Mouse (Mus musculus) neural tube, embryonic 11.5 days (tissue): ENCODE measurements around the gene Aplp1. TPM values are rescaled to one million over a fixed set of nuclear protein-coding genes. Genes with fewer than 3 reads are reported as not detected.
"Not testable (repeated sequence)": the region's sequence is repeated elsewhere in the genome, so short reads cannot be mapped to it uniquely, and the experiment has no call there.

Source experiments
- ATAC-seq: fragments of 200-750 bp; cut with Nextera tagmentation; 2 replicates; pipeline ENCODE4 v1.8.0; 2017; ENCODE audit warnings: moderate number of reproducible peaks, mild to moderate bottlenecking, moderate TSS enrichment, moderate library complexity; ENCODE audit not compliant: insufficient read depth, low FRiP score, low TSS enrichment
- DNase-seq: peaks from one replicate; pipeline ENCODE4 v3.0.0-alpha.2; 2015; ENCODE audit warnings: low spot score
- H3K27ac ChIP-seq: fragments of 300-500 bp; sonication (generic); 2 replicates; pipeline ENCODE4 v1.5.1; 2014; ENCODE audit warnings: low read depth, mild to moderate bottlenecking, low read length
- H3K27me3 ChIP-seq: fragments of 300-500 bp; sonication (generic); 2 replicates; pipeline ENCODE4 v1.6.1; 2014; ENCODE audit warnings: mild to moderate bottlenecking, low read length, mixed read lengths; ENCODE audit not compliant: control insufficient read depth, insufficient read depth
- H3K36me3 ChIP-seq: fragments of 300-500 bp; sonication (generic); 2 replicates; pipeline ENCODE4 v1.6.1; 2014; ENCODE audit warnings: mild to moderate bottlenecking, low read length, moderate library complexity, mixed read lengths; ENCODE audit not compliant: control insufficient read depth, insufficient read depth
- H3K4me1 ChIP-seq: fragments of 300-500 bp; sonication (generic); 2 replicates; pipeline ENCODE4 v1.6.1; 2014; ENCODE audit warnings: low read length, mixed read lengths; ENCODE audit not compliant: control insufficient read depth, insufficient read depth
- H3K4me2 ChIP-seq: fragments of 300-500 bp; sonication (generic); 2 replicates; pipeline ENCODE4 v1.6.1; 2014; ENCODE audit warnings: low read depth, mild to moderate bottlenecking, moderate library complexity
- H3K4me3 ChIP-seq: fragments of 300-500 bp; sonication (generic); 2 replicates; pipeline ENCODE4 v1.5.1; 2014; ENCODE audit warnings: low read depth, low read length
- H3K9ac ChIP-seq: fragments of 300-500 bp; sonication (generic); 2 replicates; pipeline ENCODE4 v1.6.1; 2014; ENCODE audit warnings: mild to moderate bottlenecking, low read length
- H3K9me3 ChIP-seq: fragments of 300-500 bp; sonication (generic); 2 replicates; pipeline ENCODE4 v1.6.1; 2016; ENCODE audit warnings: low read length; ENCODE audit not compliant: control insufficient read depth
- WGBS: fragments of 180-500 bp; shearing (Covaris S2); extraction: QIAGEN DNeasy Blood & Tissue Kit; methylation state at CpG from one replicate; pipeline ENCODE4 v1.1.7; 2014; 5-methylcytosine and 5-hydroxymethylcytosine counted together
- polyA plus RNA-seq: library from polyadenylated mRNA; unstranded; fragments of >200 nt; fragmentation: Nextera tagmentation; extraction: Ambion mirVana; gene quantifications from 2 replicates; pipeline ENCODE4 v1.2.1, GENCODE M21; 2014

The Aplp1 gene
- polyA plus RNA-seq: 150 and 165 TPM in 2 replicates

- ATAC-seq: peak; percentile 83
- H3K27ac ChIP-seq: peak within 1 kb of the TSS; percentile 89
- WGBS: under 1% methylated on average over 33 of the region's 72 CpGs
- peaks cover 9% of the 10 kb centered on the region for H3K27me3 ChIP-seq
- peak within 1 kb of the TSS; percentile 88 for H3K9ac ChIP-seq
- peaks cover 2% of the 10 kb centered on the region; the same call in 1 of the 2 replicates for H3K36me3 ChIP-seq
- peak within 1 kb of the TSS; percentile 69 for H3K4me2 ChIP-seq
- H3K9me3 ChIP-seq: no peaks in the 10 kb centered on the region
- H3K4me1 ChIP-seq: peaks cover 16% of the 10 kb centered on the region; the same call in 1 of the 2 replicates
- H3K4me3 ChIP-seq: peak within 1 kb of the TSS; percentile 70
- peak; percentile 86 for DNase-seq
These were observed at the start of gene Aplp1 for GRCm38 (mm10) chr7:30444971-30445751. TSS of gene Aplp1 (minus strand) at chr7:30445535.

DNA sequence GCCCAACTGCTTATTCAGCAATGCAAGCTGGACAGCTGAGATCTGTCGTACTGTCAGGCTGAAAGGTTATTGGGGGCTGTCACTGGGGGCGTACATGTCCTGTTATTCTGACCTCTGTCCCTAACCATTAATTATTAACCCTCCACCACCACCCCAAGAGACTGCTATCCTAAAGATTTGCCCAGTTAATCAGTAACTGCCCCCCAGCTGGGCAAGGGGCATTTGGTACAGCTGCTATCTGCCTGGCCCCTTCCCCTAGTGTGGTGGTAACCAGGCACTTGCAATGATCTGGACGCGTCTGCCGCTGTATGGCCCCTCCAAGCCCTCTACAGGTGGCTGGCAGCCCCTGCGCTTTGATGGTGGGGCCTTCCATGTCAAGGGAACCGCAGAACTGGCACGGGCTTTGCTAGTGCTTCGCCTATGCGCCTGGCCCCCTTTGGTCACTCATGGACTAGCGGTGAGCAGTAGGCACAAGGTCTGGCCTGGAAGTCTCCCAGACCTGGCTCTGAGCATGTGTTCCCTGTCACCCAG lies 48.1 kb upstream of the Aplp1 start, which contains the start of gene Prodh2:
Gene Prodh2, plus strand, starts transcription at position 222 of the 531 bp plus-strand sequence.
- no peaks in the 10 kb centered on the region for H3K9me3 ChIP-seq
- H3K27me3 ChIP-seq: no peaks in the 10 kb centered on the region
- WGBS: 44% methylated on average over 11 of the region's 11 CpGs
- no peak within 1 kb of the TSS for H3K27ac ChIP-seq
- H3K36me3 ChIP-seq: no peaks in the 10 kb centered on the region
- no peak for ATAC-seq
- no peak within 1 kb of the TSS for H3K4me3 ChIP-seq
- H3K4me1 ChIP-seq: no peaks in the 10 kb centered on the region
- no peak within 1 kb of the TSS for H3K9ac ChIP-seq
- no peak within 1 kb of the TSS for H3K4me2 ChIP-seq
- no peak for DNase-seq

DNA sequence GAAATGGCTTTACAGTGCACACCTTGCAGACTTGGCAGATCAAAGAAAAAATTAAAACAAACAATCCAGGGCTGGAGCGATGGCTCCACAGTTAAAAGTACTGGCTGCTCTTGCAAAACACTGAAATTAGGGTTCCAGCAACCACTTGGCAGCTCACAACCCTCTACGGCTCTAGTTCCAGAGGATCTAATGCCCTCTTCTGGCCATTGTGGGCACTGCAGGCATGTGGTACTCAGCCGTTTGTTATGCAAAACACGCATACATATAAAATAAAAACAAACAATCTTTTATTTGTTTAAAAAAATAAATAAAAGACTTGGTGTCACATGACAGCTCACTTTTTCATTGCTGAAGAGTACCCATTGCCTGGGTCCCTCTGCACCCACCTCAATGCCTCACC lies 47.4 kb upstream of the Aplp1 start:
- peak; percentile 73 for DNase-seq
- Histone ChIP-seq H3K9me3 (no peaks in the 10 kb centered on the region), H3K9ac (no peak overlapping the region), H3K4me3 (no peak overlapping the region), H3K4me2 (no peak overlapping the region), H3K4me1 (no peaks in the 10 kb centered on the region), H3K27me3 (no peaks in the 10 kb centered on the region), H3K36me3 (no peaks in the 10 kb centered on the region), H3K27ac (no peak overlapping the region)
- no peak for ATAC-seq
- 20% methylated on average over 4 of the region's 4 CpGs for WGBS

- Histone ChIP-seq H3K9ac (no peak overlapping the region), H3K9me3 (no peaks in the 10 kb centered on the region), H3K27me3 (no peaks in the 10 kb centered on the region), H3K4me1 (no peaks in the 10 kb centered on the region), H3K4me2 (no peak overlapping the region), H3K36me3 (no peaks in the 10 kb centered on the region), H3K4me3 (no peak overlapping the region), H3K27ac (no peak overlapping the region)
- 30% methylated on average over 6 of the region's 6 CpGs for WGBS
- DNase-seq (peak; percentile 21), ATAC-seq (no peak)
These were observed 45.6 kb upstream of the Aplp1 start for GRCm38 (mm10) chr7:30490957-30491307.

DNA sequence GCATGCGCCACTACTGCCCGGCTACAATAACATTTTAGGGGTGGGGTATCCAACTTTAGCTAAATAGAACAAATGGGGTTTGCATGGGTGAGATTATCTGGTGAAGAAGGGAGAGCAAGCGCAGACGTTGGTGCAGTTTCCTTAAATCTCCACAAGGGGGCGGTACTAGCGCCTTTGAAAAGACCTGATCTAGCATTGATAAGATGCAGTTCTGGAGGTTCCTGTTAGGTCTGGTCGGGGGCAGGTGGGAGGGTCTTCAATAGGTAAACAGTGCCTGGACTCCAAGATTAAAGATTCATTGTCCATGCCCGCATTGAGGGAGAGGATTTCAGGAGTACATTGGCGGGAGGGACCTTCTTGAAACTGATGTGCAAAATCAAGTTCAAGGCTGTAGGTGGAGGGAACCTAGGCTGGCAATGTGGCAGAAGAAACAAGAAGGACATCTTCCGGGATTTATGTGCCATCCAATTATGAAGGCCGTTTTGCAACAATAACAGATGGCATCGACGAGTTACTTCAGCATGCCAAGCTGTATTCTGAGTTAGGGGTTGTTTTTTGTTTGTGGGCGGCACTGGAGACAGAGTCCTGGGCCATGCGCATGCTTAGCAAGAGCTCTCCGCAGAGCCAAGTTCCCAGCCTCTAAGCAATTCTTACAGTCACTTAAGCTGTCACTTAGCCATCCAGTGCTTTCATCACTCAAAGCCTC lies 45.1 kb upstream of the Aplp1 start:
- Histone ChIP-seq H3K4me1 (no peaks in the 10 kb centered on the region), H3K9ac (no peak overlapping the region), H3K36me3 (no peaks in the 10 kb centered on the region), H3K4me3 (no peak overlapping the region), H3K27me3 (no peaks in the 10 kb centered on the region), H3K9me3 (no peaks in the 10 kb centered on the region), H3K27ac (no peak overlapping the region), H3K4me2 (no peak overlapping the region)
- 30% methylated on average over 16 of the region's 16 CpGs for WGBS
- peak; percentile 53 for DNase-seq
- ATAC-seq: no peak

DNA sequence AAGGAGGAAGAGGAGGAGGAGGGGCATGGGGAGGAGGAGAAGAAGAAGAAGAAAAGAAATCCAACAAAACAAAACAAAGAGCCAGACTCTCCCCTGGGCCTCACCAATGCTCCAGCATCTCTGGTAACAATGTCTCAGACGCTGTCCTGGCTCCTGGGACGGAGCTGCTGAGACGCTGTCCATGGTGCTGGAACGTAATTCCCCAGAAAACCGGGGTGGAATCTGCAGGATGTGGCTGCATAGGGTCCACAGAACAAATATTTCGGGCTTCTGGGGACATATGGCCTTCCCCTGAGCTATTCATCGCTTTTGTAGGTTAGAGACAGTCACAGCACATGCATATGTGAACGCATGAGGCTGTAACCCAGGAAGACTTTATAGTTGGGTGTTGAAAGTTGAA lies 38.9 kb upstream of the Aplp1 start:
- Histone ChIP-seq H3K27me3 (no peaks in the 10 kb centered on the region), H3K4me1 (no peaks in the 10 kb centered on the region), H3K4me3 (no peak overlapping the region), H3K9ac (no peak overlapping the region), H3K36me3 (no peaks in the 10 kb centered on the region), H3K9me3 (no peaks in the 10 kb centered on the region), H3K4me2 (no peak overlapping the region), H3K27ac (no peak overlapping the region)
- DNase-seq: peak; percentile 65
- 17% methylated on average over 8 of the region's 8 CpGs for WGBS
- no peak for ATAC-seq

DNA sequence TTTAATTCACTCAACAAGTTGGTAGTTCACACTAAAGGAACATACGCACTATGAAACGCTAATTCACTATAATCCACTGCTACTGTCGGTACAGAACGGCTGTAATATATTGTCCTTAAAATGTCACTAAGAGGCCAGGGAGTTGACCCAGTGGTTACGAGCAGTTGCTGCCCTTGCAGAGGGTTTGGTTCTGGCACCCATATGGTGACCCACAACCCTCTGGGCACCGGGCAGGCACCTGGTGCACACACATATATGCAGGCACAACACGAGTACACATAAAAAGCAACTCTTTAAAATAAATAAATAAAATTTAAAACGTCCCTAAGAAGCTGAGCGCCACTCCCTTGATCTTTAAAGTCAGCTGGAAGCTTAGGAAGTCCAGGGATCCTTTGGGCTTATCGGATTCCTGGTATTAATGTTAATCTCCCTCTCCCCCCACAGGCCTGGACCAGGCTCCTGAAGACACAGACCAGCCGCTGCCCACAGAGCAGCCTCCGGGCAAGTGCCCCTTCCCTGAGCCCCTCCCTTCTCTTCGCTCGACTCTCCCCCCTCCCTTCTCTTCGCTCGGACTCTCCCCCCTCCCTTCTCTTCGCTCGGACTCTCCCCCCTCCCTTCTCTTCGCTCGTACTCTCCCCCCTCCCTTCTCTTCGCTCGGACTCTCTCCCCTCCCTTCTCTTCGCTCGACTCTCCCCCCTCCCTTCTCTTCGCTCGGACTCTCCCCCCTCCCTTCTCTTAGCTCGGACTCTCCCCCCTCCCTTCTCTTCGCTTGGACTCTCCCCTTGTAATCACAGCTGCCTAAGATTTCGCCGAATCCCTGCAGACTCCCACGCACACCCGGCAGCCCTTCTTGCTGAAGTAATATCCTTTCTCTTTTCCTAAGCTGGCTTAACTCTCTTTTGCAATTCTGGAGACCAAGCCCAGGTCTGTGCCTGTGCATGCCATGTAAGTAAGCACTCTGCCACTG lies 32.4 kb upstream of the Aplp1 start:
- WGBS: 15% methylated on average over 27 of the region's 32 CpGs
- Histone ChIP-seq H3K4me3 (peak overlapping the region; percentile 19), H3K4me2 (peak overlapping the region; percentile 33), H3K9me3 (no peaks in the 10 kb centered on the region), H3K36me3 (no peaks in the 10 kb centered on the region), H3K9ac (no peak overlapping the region), H3K4me1 (no peaks in the 10 kb centered on the region), H3K27me3 (no peaks in the 10 kb centered on the region), H3K27ac (no peak overlapping the region)
- peak; percentile 56 for DNase-seq
- ATAC-seq: no peak; the same call in 1 of the 2 replicates

GRCm38 (mm10) chr7:30476136-30476535 lies 30.8 kb upstream of the Aplp1 start:
- H3K27me3 ChIP-seq, H3K4me3 ChIP-seq, H3K4me2 ChIP-seq, H3K9me3 ChIP-seq, H3K36me3 ChIP-seq, H3K27ac ChIP-seq, H3K4me1 ChIP-seq, ATAC-seq, H3K9ac ChIP-seq, DNase-seq: not testable (repeated sequence)
- 88% methylated on average over 7 of the region's 7 CpGs for WGBS
